Mouse (Mus musculus): ENCODE results near the gene Ank.

DNA sequence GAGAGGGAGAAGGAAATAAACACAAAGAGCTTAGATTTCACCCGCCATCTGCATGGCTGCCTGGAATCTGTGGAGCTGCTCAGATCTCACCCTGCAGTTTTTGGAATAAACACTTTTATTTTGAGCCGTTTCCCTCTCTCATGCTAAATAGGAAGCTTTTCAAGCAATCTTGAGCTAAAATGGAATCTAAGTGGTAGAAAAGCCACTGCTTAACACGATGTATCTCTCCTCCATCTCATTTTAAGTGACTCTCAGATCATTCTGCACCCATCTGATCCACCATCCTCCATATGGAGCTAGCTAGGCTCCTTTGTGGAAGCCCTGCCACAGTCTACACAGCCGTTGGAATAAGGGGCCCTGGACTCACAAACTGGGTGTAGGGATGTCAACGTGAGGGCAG lies 15.8 kb upstream of the Ank start:
- no peak for TF ChIP-seq CHD2 (IDR thresholded peaks at IDR 0.05; ENCODE audit: low read depth, low read length)
- no peak for TF ChIP-seq ZNF384 (IDR thresholded peaks at IDR 0.05; ENCODE audit: low read depth, low read length)
- no peak for TF ChIP-seq MAFK (IDR thresholded peaks at IDR 0.05; ENCODE audit: insufficient read depth, low read depth, low read length)
- no peak for TF ChIP-seq ZC3H11A (IDR thresholded peaks at IDR 0.05; ENCODE audit: borderline replicate concordance, low read depth, low read length)
- no peak for TF ChIP-seq HCFC1 (IDR thresholded peaks at IDR 0.05; ENCODE audit: borderline replicate concordance, insufficient read depth, low read length)

All from ES-E14 (cell line).